Mouse (Mus musculus) kidney, postnatal 36 days (tissue): Measurements from ENCODE around the gene Lsamp.
A peak's percentile ranks its signal among the peaks of the same experiment; 100 is the strongest.

Experiments
- DNase-seq, 2 experiments: peaks; one replicate each; pipeline ENCODE4 v3.0.0; 2021 to 2022; ENCODE audit warnings: mixed read lengths in 2 of 2

Lsamp gene

GRCm38 (mm10) chr16:42113246-42113645 lies 2129.1 kb downstream of the Lsamp start:
- DNase-seq, result no peak

GRCm38 (mm10) chr16:42121788-42122187 lies 2137.6 kb downstream of the Lsamp start:
- DNase-seq, result no peak

GRCm38 (mm10) chr16:42123826-42124225 lies 2139.7 kb downstream of the Lsamp start:
- no peak for DNase-seq

GRCm38 (mm10) chr16:42126061-42126460 lies 2141.9 kb downstream of the Lsamp start:
- no peak for DNase-seq

- no peak for DNase-seq
These were observed 2163.0 kb downstream of the Lsamp start for GRCm38 (mm10) chr16:42147164-42147563.

GRCm38 (mm10) chr16:42149216-42149942 lies 2165.2 kb downstream of the Lsamp start:
- no peak for DNase-seq

- DNase-seq, result no peak
These were observed 2168.5 kb downstream of the Lsamp start for GRCm38 (mm10) chr16:42152640-42153039.

- DNase-seq, result no peak
These were observed 2173.7 kb downstream of the Lsamp start for GRCm38 (mm10) chr16:42157816-42158215.

GRCm38 (mm10) chr16:42164941-42165340 lies 2180.8 kb downstream of the Lsamp start:
- DNase-seq, result peak; percentile 70 to 84

- no peak for DNase-seq
These were observed 2184.1 kb downstream of the Lsamp start for GRCm38 (mm10) chr16:42168292-42168691.

- DNase-seq, result peak; percentile 58 to 86
These were observed 2185.4 kb downstream of the Lsamp start for GRCm38 (mm10) chr16:42169447-42170140.

- DNase-seq, result peak; percentile 57 to 88
These were observed 2188.3 kb downstream of the Lsamp start for GRCm38 (mm10) chr16:42172476-42172875.

- no peak for DNase-seq
These were observed 2194.7 kb downstream of the Lsamp start for GRCm38 (mm10) chr16:42178866-42179265.

GRCm38 (mm10) chr16:42180025-42180424 lies 2195.9 kb downstream of the Lsamp start:
- no peak for DNase-seq

- DNase-seq, result no peak
These were observed 2196.3 kb downstream of the Lsamp start for GRCm38 (mm10) chr16:42180473-42180872.

- no peak for DNase-seq
These were observed 2205.4 kb downstream of the Lsamp start for GRCm38 (mm10) chr16:42189431-42190081.

GRCm38 (mm10) chr16:42190114-42191045 lies 2206.2 kb downstream of the Lsamp start:
- DNase-seq, result peak; percentile 85 to 91
